Mouse (Mus musculus) midbrain, embryonic 12.5 days (tissue): ENCODE measurements at regions not wholly inside any gene's neighbourhood (a gene's known extent, or its start where the extent isn't known, plus 50 kb on each side); places are given as distances from the start of the nearest gene placed in this dataset.

ENCODE experiments used
- ATAC-seq: fragments of 200-750 bp; cut with Nextera tagmentation; 2 replicates; pipeline ENCODE4 v1.8.0; 2017; ENCODE audit warnings: low read depth, moderate TSS enrichment, moderate library complexity; ENCODE audit not compliant: low FRiP score
- H3K27ac ChIP-seq: fragments of 300-500 bp; sonication (generic); replicated peaks from 2 replicates; pipeline ENCODE4 v1.5.1; 2016; ENCODE audit warnings: mild to moderate bottlenecking
- H3K27me3 ChIP-seq: fragments of 300-500 bp; sonication (generic); 2 replicates; pipeline ENCODE4 v1.6.1; 2016; ENCODE audit warnings: mild to moderate bottlenecking
- H3K36me3 ChIP-seq: fragments of 300-500 bp; sonication (generic); 2 replicates; pipeline ENCODE4 v1.6.1; 2016
- H3K4me1 ChIP-seq: fragments of 300-500 bp; sonication (generic); 2 replicates; pipeline ENCODE4 v1.6.1; 2016
- H3K4me2 ChIP-seq: fragments of 300-500 bp; sonication (generic); replicated peaks from 2 replicates; pipeline ENCODE4 v1.6.1; 2016; ENCODE audit warnings: mild to moderate bottlenecking, moderate library complexity
- H3K4me3 ChIP-seq: fragments of 300-500 bp; sonication (generic); 2 replicates; pipeline ENCODE4 v1.5.1; 2016; ENCODE audit warnings: mild to moderate bottlenecking
- H3K9ac ChIP-seq: fragments of 300-500 bp; sonication (generic); replicated peaks from 2 replicates; pipeline ENCODE4 v1.6.1; 2016; ENCODE audit warnings: mild to moderate bottlenecking, moderate library complexity
- H3K9me3 ChIP-seq: fragments of 300-500 bp; sonication (generic); 2 replicates; pipeline ENCODE4 v1.6.1; 2016; ENCODE audit warnings: mild to moderate bottlenecking
- WGBS: fragments of 180-500 bp; shearing (Covaris S2); methylation state at CpG from one replicate; pipeline ENCODE4 v1.1.7; 2016; 5-methylcytosine and 5-hydroxymethylcytosine counted together

DNA sequence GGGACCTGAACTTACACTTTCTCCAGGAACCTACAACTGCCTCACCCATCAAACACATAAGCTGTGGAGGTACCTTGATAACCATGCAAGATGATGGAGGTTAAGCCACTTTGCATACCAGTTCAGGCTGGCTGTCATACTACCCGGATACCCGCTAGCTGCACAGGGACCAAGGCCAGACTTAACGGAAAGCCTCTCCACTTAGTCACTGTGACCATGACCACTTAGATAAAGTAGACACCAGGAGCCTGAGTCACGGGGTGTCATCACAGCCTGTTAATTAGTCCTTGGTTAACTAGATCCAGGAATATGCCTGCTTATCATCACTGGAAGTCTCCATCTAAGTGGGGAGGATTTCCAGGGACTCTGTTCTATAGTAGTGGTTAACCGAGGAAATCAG is 124.7 kb downstream of the Aipl1 start:
- ATAC-seq: no peak
- no peak overlapping the region for H3K9ac ChIP-seq
- no peaks in the 10 kb centered on the region for H3K9me3 ChIP-seq
- H3K4me3 ChIP-seq: no peak overlapping the region
- H3K4me2 ChIP-seq: no peak overlapping the region
- no peak overlapping the region for H3K27ac ChIP-seq
- H3K27me3 ChIP-seq: no peaks in the 10 kb centered on the region
- H3K36me3 ChIP-seq: no peaks in the 10 kb centered on the region
- 90% methylated on average over 5 of the region's 5 CpGs for WGBS
- H3K4me1 ChIP-seq: no peaks in the 10 kb centered on the region

DNA sequence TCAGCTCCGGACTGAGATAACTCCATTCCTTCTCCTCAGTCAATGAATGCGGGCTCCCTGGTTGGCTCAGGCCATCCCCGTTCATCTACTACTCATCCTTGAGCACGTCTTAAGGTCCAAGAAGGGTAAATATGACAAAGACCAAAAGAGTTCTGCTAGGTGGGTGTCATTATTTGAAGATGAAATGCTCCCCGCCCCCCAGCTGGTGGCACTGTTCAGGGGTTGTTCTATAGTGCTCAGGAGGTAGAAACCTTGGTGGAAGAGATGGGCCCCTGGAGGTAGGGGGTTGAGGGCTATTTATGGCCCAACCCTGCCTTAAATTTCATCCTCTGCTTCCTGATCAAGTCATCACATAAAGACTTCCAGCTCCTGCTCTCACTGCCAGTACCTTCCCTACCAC is 126.0 kb downstream of the Aipl1 start:
- H3K4me3 ChIP-seq: no peak overlapping the region
- 80% methylated on average over 5 of the region's 5 CpGs for whole genome bisulfite sequencing
- no peak overlapping the region for H3K27ac ChIP-seq
- H3K36me3 ChIP-seq: no peaks in the 10 kb centered on the region
- H3K4me1 ChIP-seq: no peaks in the 10 kb centered on the region
- no peak for ATAC-seq
- H3K9me3 ChIP-seq: no peaks in the 10 kb centered on the region
- H3K4me2 ChIP-seq: no peak overlapping the region
- no peak overlapping the region for H3K9ac ChIP-seq
- no peaks in the 10 kb centered on the region for H3K27me3 ChIP-seq

- no peaks in the 10 kb centered on the region for H3K9me3 ChIP-seq
- H3K9ac ChIP-seq: no peak overlapping the region
- no peaks in the 10 kb centered on the region for H3K4me1 ChIP-seq
- 33% methylated on average over 7 of the region's 7 CpGs for WGBS
- no peaks in the 10 kb centered on the region for H3K36me3 ChIP-seq
- no peak overlapping the region for H3K27ac ChIP-seq
- no peaks in the 10 kb centered on the region for H3K27me3 ChIP-seq
- ATAC-seq: no peak
- no peak overlapping the region for H3K4me3 ChIP-seq
- H3K4me2 ChIP-seq: no peak overlapping the region
These were observed 128.7 kb downstream of the Aipl1 start for GRCm38 (mm10) chr11:71908616-71909015.

DNA sequence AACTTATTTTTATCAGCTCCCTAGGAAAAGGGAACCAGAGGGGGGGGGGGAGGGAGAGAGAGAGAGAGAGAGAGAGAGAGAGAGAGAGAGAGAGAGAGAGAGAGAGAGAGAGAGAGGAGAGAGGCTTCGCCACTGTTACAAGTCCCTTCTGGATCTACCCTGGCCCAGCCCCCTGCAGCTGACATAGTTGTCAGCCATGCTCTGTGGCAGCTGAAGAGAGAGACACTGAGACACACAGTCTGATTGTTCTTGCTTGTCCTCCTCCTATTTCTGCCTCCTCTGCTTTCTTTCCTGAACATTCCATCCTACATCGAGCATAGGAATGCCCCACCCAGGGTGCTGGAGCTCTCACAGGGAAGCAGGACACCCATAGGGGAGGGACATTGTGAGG is 134.3 kb downstream of the Aipl1 start:
- Histone ChIP-seq H3K27ac (no peak overlapping the region), H3K27me3 (no peaks in the 10 kb centered on the region; the same call in 1 of the 2 replicates), H3K9ac (no peak overlapping the region), H3K4me2 (no peak overlapping the region), H3K36me3 (no peaks in the 10 kb centered on the region), H3K9me3 (no peaks in the 10 kb centered on the region), H3K4me3 (no peak overlapping the region), H3K4me1 (peaks cover 10% of the 10 kb centered on the region)
- peak; percentile 70; the same call in 1 of the 2 replicates for ATAC-seq
- 45% methylated on average over 2 of the region's 2 CpGs for WGBS

- Histone ChIP-seq H3K4me2 (no peak overlapping the region), H3K9me3 (no peaks in the 10 kb centered on the region), H3K27ac (peak overlapping the region; percentile 7; the same call in 1 of the 2 replicates), H3K4me3 (no peak overlapping the region), H3K9ac (no peak overlapping the region), H3K4me1 (peaks cover 10% of the 10 kb centered on the region), H3K27me3 (no peaks in the 10 kb centered on the region; the same call in 1 of the 2 replicates), H3K36me3 (no peaks in the 10 kb centered on the region)
- peak; percentile 63; the same call in 1 of the 2 replicates for ATAC-seq
- 65% methylated on average over 10 of the region's 10 CpGs for WGBS
These were observed 134.8 kb downstream of the Aipl1 start for GRCm38 (mm10) chr11:71902304-71903019.

GRCm38 (mm10) chr11:71900816-71901215 is 136.5 kb downstream of the Aipl1 start:
- no peaks in the 10 kb centered on the region for H3K36me3 ChIP-seq
- no peaks in the 10 kb centered on the region for H3K9me3 ChIP-seq
- H3K9ac ChIP-seq: no peak overlapping the region
- no peak overlapping the region for H3K4me2 ChIP-seq
- no peak for ATAC-seq
- H3K27me3 ChIP-seq: no peaks in the 10 kb centered on the region; the same call in 1 of the 2 replicates
- no peak overlapping the region for H3K27ac ChIP-seq
- peaks cover 10% of the 10 kb centered on the region for H3K4me1 ChIP-seq
- H3K4me3 ChIP-seq: no peak overlapping the region

GRCm38 (mm10) chr11:71897551-71897950 is 139.8 kb downstream of the Aipl1 start:
- no peak overlapping the region for H3K4me2 ChIP-seq
- 70% methylated on average over 2 of the region's 2 CpGs for WGBS
- no peak overlapping the region for H3K27ac ChIP-seq
- no peaks in the 10 kb centered on the region for H3K36me3 ChIP-seq
- no peak for ATAC-seq
- H3K4me3 ChIP-seq: no peak overlapping the region
- H3K9ac ChIP-seq: no peak overlapping the region
- H3K9me3 ChIP-seq: no peaks in the 10 kb centered on the region
- peaks cover 3% of the 10 kb centered on the region; the same call in 1 of the 2 replicates for H3K4me1 ChIP-seq
- H3K27me3 ChIP-seq: no peaks in the 10 kb centered on the region; the same call in 1 of the 2 replicates

- Histone ChIP-seq H3K27ac (no peak overlapping the region), H3K9ac (no peak overlapping the region), H3K4me2 (no peak overlapping the region), H3K36me3 (no peaks in the 10 kb centered on the region), H3K4me3 (no peak overlapping the region), H3K9me3 (no peaks in the 10 kb centered on the region), H3K27me3 (no peaks in the 10 kb centered on the region; the same call in 1 of the 2 replicates), H3K4me1 (no peaks in the 10 kb centered on the region)
- 65% methylated on average over 3 of the region's 3 CpGs for WGBS
- ATAC-seq: no peak
These were observed 140.2 kb downstream of the Aipl1 start for GRCm38 (mm10) chr11:71897141-71897540.

- Histone ChIP-seq H3K4me2 (no peak overlapping the region), H3K36me3 (no peaks in the 10 kb centered on the region), H3K27me3 (no peaks in the 10 kb centered on the region), H3K4me1 (no peaks in the 10 kb centered on the region), H3K9me3 (no peaks in the 10 kb centered on the region), H3K27ac (no peak overlapping the region), H3K4me3 (no peak overlapping the region), H3K9ac (no peak overlapping the region)
- WGBS: 68% methylated on average over 1 of the region's 1 CpGs
- no peak for ATAC-seq
These were observed 141.5 kb downstream of the Wscd1 start for GRCm38 (mm10) chr11:71891181-71891580.

DNA sequence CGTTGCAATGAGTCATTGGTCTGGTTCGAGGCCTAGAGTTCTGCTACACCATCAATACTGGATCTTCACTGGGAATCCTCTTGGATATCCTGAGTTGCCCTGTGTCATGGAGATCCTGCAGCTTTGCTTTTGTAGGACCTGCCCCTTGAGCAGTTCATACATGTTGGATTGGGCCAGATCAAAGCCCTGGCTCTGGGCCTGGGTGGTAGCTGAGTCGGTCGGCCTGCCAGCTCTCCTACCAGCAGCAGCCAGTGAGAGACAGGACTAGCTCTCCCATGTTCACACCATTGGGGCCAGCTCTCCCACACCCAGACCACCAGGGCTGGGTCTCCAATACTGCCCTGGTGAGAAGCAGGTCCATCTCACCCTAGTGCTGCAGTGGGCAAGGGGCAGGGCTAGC is 139.4 kb downstream of the Wscd1 start:
- Histone ChIP-seq H3K27me3 (no peaks in the 10 kb centered on the region), H3K4me1 (no peaks in the 10 kb centered on the region), H3K9me3 (no peaks in the 10 kb centered on the region), H3K4me2 (no peak overlapping the region), H3K9ac (no peak overlapping the region), H3K36me3 (no peaks in the 10 kb centered on the region), H3K27ac (no peak overlapping the region), H3K4me3 (no peak overlapping the region)
- 87% methylated on average over 4 of the region's 4 CpGs for WGBS
- ATAC-seq: no peak

GRCm38 (mm10) chr11:71887211-71887610 is 137.5 kb downstream of the Wscd1 start:
- 65% methylated on average over 4 of the region's 4 CpGs for WGBS

DNA sequence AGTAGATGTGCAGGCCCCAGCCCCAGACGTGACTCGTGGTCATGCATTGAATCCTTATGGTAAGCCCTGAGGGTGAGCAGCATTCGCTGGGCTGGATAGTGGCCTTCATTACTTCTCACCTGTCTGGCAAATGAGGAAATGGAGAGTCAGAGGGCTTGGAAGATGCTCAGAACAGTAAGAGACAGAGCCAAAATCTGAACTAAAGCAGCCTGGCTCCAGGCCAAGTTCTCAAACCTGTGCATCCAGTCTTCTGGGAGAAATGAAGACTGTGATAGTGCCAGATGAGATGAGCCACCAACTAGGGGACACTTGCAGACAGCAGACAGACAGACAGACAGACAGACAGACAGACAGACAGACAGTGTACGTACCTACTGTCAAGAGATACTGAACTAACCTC is 137.1 kb downstream of the Wscd1 start:
- H3K27ac ChIP-seq: no peak overlapping the region
- 84% methylated on average over 4 of the region's 4 CpGs for WGBS

More at GRCm38 (mm10) chr11:71887211-71887610, 137.5 kb downstream of the Wscd1 start:
- Histone ChIP-seq H3K4me1 (no peaks in the 10 kb centered on the region), H3K4me3 (no peak overlapping the region), H3K27me3 (no peaks in the 10 kb centered on the region), H3K27ac (no peak overlapping the region), H3K36me3 (no peaks in the 10 kb centered on the region), H3K9ac (no peak overlapping the region), H3K4me2 (no peak overlapping the region), H3K9me3 (no peaks in the 10 kb centered on the region)
- no peak for ATAC-seq

GRCm38 (mm10) chr11:71884861-71885260 is 135.1 kb downstream of the Wscd1 start:
- no peak overlapping the region for H3K4me2 ChIP-seq
- no peak for ATAC-seq
- no peak overlapping the region for H3K4me3 ChIP-seq
- H3K27me3 ChIP-seq: no peaks in the 10 kb centered on the region
- H3K36me3 ChIP-seq: no peaks in the 10 kb centered on the region
- no peaks in the 10 kb centered on the region for H3K9me3 ChIP-seq
- H3K27ac ChIP-seq: no peak overlapping the region
- WGBS: 77% methylated on average over 6 of the region's 6 CpGs
- H3K4me1 ChIP-seq: no peaks in the 10 kb centered on the region
- H3K9ac ChIP-seq: no peak overlapping the region

More for the DNA sequence above, 137.1 kb downstream of the Wscd1 start:
- ATAC-seq: no peak
- Histone ChIP-seq H3K9ac (no peak overlapping the region), H3K4me2 (no peak overlapping the region), H3K9me3 (no peaks in the 10 kb centered on the region), H3K27me3 (no peaks in the 10 kb centered on the region), H3K4me3 (no peak overlapping the region), H3K36me3 (no peaks in the 10 kb centered on the region), H3K4me1 (no peaks in the 10 kb centered on the region)
